Mouse (Mus musculus) midbrain, embryonic 16.5 days (tissue): ENCODE measurements at regions not wholly inside any gene's neighbourhood (a gene's known extent, or its start where the extent isn't known, plus 50 kb on each side); places are given as distances from the start of the nearest gene placed in this dataset.

ENCODE experiments used
- ATAC-seq: fragments of 200-750 bp; cut with Nextera tagmentation; 2 replicates; pipeline ENCODE4 v1.8.0; 2017; ENCODE audit warnings: moderate TSS enrichment
- H3K27ac ChIP-seq: fragments of 300-500 bp; sonication (generic); 2 replicates; pipeline ENCODE4 v1.5.1; 2014; ENCODE audit warnings: mild to moderate bottlenecking, low read length, mixed read lengths
- H3K27me3 ChIP-seq: fragments of 300-500 bp; sonication (generic); 2 replicates; pipeline ENCODE4 v1.6.1; 2014; ENCODE audit warnings: low read depth, low read length, mixed read lengths; ENCODE audit not compliant: control insufficient read depth, insufficient read depth
- H3K36me3 ChIP-seq: fragments of 300-500 bp; sonication (generic); 2 replicates; pipeline ENCODE4 v1.6.1; 2014; ENCODE audit warnings: mild to moderate bottlenecking, low read length, moderate library complexity, mixed read lengths; ENCODE audit not compliant: control insufficient read depth, insufficient read depth
- H3K4me1 ChIP-seq: fragments of 300-500 bp; sonication (generic); 2 replicates; pipeline ENCODE4 v1.6.1; 2014; ENCODE audit warnings: mild to moderate bottlenecking, low read length, mixed read lengths; ENCODE audit not compliant: control insufficient read depth, insufficient read depth
- H3K4me2 ChIP-seq: fragments of 300-500 bp; sonication (generic); 2 replicates; pipeline ENCODE4 v1.6.1; 2014; ENCODE audit warnings: mild to moderate bottlenecking, low read length, mixed read lengths
- H3K4me3 ChIP-seq: fragments of 300-500 bp; sonication (generic); 2 replicates; pipeline ENCODE4 v1.5.1; 2014; ENCODE audit warnings: low read depth, mild to moderate bottlenecking, low read length, moderate library complexity, mixed read lengths
- H3K9ac ChIP-seq: fragments of 300-500 bp; sonication (generic); 2 replicates; pipeline ENCODE4 v1.6.1; 2014; ENCODE audit warnings: low read depth, low read length, mixed read lengths
- H3K9me3 ChIP-seq: fragments of 300-500 bp; sonication (generic); replicated peaks from 2 replicates; pipeline ENCODE4 v1.6.1; 2014; ENCODE audit warnings: mild to moderate bottlenecking, low read length, mixed read lengths; ENCODE audit not compliant: control insufficient read depth, poor library complexity, severe bottlenecking
- WGBS: fragments of 180-500 bp; shearing (Covaris S2); extraction: QIAGEN DNeasy Blood & Tissue Kit; methylation state at CpG from one replicate; pipeline ENCODE4 v1.1.7; 2014; 5-methylcytosine and 5-hydroxymethylcytosine counted together

DNA sequence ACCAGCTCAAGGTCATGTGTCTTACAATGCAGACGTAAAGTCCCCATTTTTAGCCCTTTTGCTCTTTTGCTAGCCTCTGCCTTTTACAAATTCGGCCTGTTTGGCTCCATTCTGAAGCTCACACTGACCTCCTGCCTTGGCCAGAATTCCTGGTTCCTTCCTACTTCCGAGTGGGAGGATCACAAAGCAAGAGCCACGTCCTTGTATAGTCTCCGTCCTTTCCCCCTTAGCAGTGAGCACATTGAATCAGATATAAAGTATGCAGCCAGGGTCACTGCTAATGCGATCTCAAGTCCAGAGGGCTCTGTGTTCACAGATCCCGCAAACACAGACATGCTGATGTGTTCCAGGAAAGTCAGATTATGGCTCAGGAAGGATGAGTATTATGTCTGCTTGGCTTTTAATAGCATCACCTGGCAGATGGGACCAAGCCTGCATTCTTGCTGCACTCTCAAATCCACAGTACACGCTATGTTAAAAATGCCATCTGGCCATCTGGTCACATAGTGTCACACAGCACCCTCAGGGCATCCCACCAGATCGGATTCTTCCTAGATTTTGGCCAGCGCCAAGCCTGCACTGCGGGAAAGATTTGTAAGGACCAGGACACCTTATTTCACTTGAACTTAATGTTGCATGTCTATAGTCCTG lies 119.4 kb upstream of the Fmo9 start:
- WGBS, result 76% methylated on average over 11 of the region's 11 CpGs
- H3K9ac ChIP-seq, result no peak overlapping the region
- peaks cover 3% of the 10 kb centered on the region; the same call in 1 of the 2 replicates for H3K4me1 ChIP-seq
- no peak overlapping the region for H3K27ac ChIP-seq
- H3K9me3 ChIP-seq, result no peaks in the 10 kb centered on the region
- H3K27me3 ChIP-seq, result no peaks in the 10 kb centered on the region
- no peak overlapping the region for H3K4me3 ChIP-seq
- no peaks in the 10 kb centered on the region for H3K36me3 ChIP-seq
- no peak for ATAC-seq
- no peak overlapping the region for H3K4me2 ChIP-seq

DNA sequence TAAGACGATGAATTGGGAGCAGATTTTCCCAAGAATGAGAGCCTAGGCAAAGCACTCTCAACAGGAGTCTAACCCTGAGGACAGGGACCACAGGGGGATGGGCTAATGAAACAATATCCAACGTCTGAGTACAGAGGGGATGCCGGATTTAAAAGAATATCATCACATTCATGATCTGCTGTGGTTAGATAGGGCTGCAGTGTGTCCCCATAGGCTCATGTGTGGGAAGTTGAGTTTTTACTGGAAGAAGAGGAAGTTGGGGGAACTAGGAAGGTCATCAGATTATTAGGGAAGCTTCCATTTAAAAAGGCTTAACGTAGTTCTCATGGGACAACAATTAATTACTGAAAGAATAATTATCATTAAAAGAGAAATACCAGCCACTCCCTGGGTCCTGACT lies 120.3 kb upstream of the Fmo9 start:
- Histone ChIP-seq H3K4me1 (no peaks in the 10 kb centered on the region), H3K4me2 (no peak overlapping the region), H3K9ac (no peak overlapping the region), H3K27me3 (no peaks in the 10 kb centered on the region), H3K4me3 (no peak overlapping the region), H3K36me3 (no peaks in the 10 kb centered on the region), H3K27ac (no peak overlapping the region), H3K9me3 (no peaks in the 10 kb centered on the region)
- ATAC-seq, result no peak
- WGBS, result 49% methylated on average over 4 of the region's 4 CpGs

DNA sequence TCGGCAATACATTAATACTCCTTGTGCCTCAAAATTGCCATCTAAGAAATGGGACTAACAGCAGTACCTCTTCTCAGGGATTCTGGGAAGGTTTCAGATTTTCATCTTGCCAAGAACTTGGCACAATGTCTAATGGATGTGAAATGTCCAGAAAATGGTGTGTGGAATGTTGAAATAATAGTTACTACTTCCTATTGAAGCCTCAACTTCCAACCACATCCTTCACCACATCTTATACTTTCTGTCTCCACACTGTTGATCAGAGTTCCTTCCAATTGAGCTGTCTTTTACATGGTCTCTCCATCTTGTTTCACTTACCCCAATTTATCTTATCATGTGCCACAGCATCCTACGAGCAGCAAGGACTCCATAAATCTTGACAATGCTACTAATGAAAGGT lies 122.3 kb upstream of the Fmo9 start:
- H3K27me3 ChIP-seq, result no peaks in the 10 kb centered on the region
- H3K9ac ChIP-seq, result no peak overlapping the region

DNA sequence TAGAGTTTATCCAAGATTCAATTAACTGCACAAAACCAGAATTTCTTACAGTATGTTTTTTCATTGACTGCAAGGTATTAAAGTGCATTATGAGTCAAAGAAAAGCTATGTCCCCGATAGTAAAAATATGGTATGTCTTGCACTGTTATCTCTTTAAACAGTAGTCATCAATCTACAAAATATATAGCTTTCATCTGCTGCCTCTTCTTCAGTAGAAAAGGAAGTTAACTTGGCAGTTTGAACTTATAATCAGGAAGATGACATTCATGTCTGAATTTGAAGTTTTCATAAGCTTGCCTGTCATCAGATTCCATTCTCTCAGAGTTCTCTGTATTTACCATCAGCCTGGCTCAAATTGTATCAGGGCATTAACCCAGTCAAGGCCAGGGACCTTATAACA lies 122.7 kb upstream of the Fmo9 start:
- WGBS, result 98% methylated on average over 1 of the region's 1 CpGs
- no peak overlapping the region for H3K4me3 ChIP-seq
- no peak overlapping the region for H3K4me2 ChIP-seq
- H3K9ac ChIP-seq, result no peak overlapping the region
- no peaks in the 10 kb centered on the region for H3K27me3 ChIP-seq
- H3K9me3 ChIP-seq, result no peaks in the 10 kb centered on the region
- H3K27ac ChIP-seq, result no peak overlapping the region
- no peaks in the 10 kb centered on the region for H3K36me3 ChIP-seq
- no peak for ATAC-seq
- no peaks in the 10 kb centered on the region for H3K4me1 ChIP-seq

More for the DNA sequence above, 122.3 kb upstream of the Fmo9 start:
- H3K27ac ChIP-seq, result no peak overlapping the region
- WGBS, result 90% methylated on average over 2 of the region's 2 CpGs
- no peak for ATAC-seq
- no peak overlapping the region for H3K4me2 ChIP-seq
- no peaks in the 10 kb centered on the region for H3K4me1 ChIP-seq
- H3K4me3 ChIP-seq, result no peak overlapping the region
- no peaks in the 10 kb centered on the region for H3K9me3 ChIP-seq
- H3K36me3 ChIP-seq, result no peaks in the 10 kb centered on the region

DNA sequence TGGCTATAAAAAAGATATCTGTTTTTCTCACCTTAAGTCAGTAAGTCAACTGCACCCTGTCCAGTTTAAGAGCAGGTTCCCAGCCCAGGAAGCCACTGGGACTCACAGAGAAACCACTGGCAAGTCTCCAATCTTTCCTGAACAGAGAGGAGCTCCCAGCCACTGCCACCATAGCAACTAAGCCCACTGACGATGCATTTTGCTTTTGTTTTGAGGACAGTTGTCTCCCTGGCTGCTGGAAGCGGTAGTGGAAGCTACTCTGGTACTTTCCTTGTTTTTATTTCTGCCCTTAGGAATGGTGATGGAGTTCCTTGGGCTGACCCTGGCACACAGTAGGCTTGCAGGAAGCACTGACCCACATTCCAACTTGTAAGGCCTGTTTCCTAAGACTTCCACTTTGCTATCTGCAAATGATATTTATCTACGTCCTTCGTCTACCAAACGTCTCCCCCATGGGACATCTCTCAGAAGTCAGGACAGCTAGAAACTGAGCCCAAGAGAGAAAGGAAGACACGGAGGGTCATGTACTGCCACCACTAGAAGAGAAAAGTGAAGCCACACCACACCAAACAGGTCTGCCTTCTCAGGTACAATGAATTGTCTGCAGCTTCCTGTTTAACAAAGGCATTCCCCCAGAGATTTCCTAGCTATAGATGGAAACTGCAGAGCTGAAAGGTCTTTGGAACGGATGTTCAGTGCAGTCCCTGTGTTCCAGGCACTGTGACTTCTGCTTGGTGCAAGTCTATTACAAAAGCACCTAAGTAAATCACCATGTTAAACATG lies 125.7 kb upstream of the Fmo9 start:
- Histone ChIP-seq H3K27me3 (no peaks in the 10 kb centered on the region), H3K4me3 (no peak overlapping the region), H3K9ac (no peak overlapping the region), H3K27ac (no peak overlapping the region), H3K36me3 (no peaks in the 10 kb centered on the region), H3K4me1 (no peaks in the 10 kb centered on the region), H3K4me2 (no peak overlapping the region), H3K9me3 (no peaks in the 10 kb centered on the region)
- 57% methylated on average over 7 of the region's 7 CpGs for WGBS
- ATAC-seq, result no peak; the same call in 1 of the 2 replicates

DNA sequence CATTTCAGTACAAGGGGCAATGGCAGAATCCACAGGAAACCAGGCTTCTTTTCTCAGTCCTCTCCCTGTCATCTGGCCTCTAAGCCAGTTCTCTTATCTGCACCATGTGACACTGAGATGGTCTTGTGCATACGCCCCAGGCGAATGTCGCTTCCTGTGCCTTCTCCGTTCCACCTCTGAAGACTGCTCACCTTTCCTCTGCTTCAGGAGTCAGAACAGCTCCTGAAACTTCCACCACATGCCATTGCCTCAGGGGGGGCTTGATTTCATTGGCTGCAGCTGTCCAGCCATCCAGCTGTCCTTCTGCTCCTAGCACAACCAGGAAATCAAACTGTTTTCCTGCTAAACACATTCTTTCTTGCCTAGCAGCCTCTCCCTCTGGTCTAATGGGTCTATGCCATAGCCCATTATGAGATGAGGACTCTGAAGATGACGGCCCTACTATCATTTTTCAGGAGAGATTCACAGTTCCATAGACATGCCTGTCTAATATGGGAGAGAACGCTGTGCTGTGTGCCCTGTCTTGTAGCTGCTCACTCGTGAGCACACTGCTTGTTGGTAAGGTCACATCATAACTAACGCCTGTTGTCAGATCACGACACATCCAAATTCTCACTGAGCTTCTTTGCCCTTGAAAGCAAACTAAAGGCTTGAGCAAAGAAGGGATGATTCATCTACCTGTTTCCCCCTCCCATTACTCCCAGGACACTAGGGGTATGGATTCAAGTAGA lies 129.9 kb upstream of the Fmo9 start:
- ATAC-seq, result no peak
- 91% methylated on average over 9 of the region's 9 CpGs for WGBS

DNA sequence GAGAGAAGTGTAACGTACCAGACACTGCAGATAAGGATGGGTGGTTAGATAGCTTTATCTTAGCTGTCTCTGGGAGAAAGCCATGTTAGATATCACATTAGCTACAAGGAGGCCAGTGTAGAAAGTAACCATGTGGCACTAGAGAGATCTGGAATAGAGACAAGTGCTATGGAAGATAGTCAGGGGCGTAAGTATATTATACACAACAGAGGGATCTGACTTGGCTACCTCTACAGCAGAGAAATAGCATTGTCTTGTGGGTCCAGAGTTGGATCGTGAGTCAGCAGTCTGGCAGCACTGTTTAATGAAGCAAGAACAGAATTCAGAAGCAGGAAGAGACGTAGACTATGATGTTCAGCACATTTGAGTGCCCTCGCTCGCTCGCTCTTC lies 130.4 kb upstream of the Fmo9 start:
- H3K4me2 ChIP-seq, result no peak overlapping the region
- no peaks in the 10 kb centered on the region for H3K4me1 ChIP-seq
- H3K4me3 ChIP-seq, result no peak overlapping the region
- H3K36me3 ChIP-seq, result no peaks in the 10 kb centered on the region
- 87% methylated on average over 7 of the region's 7 CpGs for WGBS
- ATAC-seq, result no peak
- no peak overlapping the region for H3K27ac ChIP-seq
- H3K9ac ChIP-seq, result no peak overlapping the region
- H3K27me3 ChIP-seq, result no peaks in the 10 kb centered on the region
- no peaks in the 10 kb centered on the region for H3K9me3 ChIP-seq

More for the DNA sequence above, 129.9 kb upstream of the Fmo9 start:
- no peaks in the 10 kb centered on the region for H3K4me1 ChIP-seq
- H3K27me3 ChIP-seq, result no peaks in the 10 kb centered on the region
- H3K27ac ChIP-seq, result no peak overlapping the region
- no peaks in the 10 kb centered on the region for H3K36me3 ChIP-seq
- H3K9ac ChIP-seq, result no peak overlapping the region
- H3K4me2 ChIP-seq, result no peak overlapping the region
- no peak overlapping the region for H3K4me3 ChIP-seq
- H3K9me3 ChIP-seq, result no peaks in the 10 kb centered on the region

DNA sequence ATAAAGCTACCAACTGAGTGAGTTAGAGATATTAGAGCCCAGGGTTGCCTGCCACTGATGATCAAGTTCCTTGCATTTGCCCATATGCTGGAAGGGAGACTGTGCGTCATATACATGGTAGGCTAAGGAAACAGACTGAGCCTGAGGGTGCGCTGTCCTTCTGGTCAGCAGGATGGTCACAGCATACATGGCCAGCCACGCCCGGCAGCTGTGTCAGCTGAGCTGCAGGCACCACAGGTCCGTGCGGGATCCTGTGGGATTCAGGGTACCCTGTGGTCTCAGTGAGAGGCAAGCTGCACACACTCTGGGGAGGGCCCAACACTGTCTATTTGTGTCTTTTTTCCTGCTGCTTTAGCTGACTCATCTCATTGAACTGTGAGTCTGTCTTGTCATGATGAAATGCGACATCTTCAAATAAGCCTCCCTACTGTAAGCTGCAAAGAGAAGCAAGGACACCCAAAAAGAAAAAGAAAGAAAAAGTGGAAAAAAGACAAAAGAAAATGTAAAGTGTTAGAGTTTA lies 131.3 kb upstream of the Fmo9 start:
- ATAC-seq, result no peak
- H3K4me1 ChIP-seq, result no peaks in the 10 kb centered on the region
- H3K36me3 ChIP-seq, result no peaks in the 10 kb centered on the region
- H3K27ac ChIP-seq, result no peak overlapping the region
- H3K9ac ChIP-seq, result no peak overlapping the region
- H3K4me3 ChIP-seq, result no peak overlapping the region
- 86% methylated on average over 7 of the region's 7 CpGs for WGBS
- H3K27me3 ChIP-seq, result no peaks in the 10 kb centered on the region
- H3K4me2 ChIP-seq, result no peak overlapping the region
- H3K9me3 ChIP-seq, result no peaks in the 10 kb centered on the region

DNA sequence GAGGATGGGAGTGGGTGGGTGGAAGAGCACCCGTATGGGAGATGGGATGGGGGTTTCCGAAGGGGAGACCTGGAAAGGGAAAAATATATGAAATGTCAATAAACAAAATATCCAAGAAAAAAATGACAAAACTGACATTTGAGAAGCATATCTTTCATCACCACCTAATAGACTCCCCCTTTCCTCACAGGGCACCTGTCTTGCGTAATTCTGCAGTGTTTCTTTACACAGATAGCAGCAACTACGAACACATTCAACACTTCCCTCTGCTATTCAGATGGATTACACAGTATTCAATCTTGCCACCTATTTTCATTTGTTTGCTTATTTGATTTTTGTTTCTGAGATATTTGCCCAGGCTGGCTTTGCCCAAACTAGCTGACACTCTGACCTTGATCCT lies 136.3 kb upstream of the Fmo9 start:
- 91% methylated on average over 4 of the region's 4 CpGs for WGBS
- H3K27me3 ChIP-seq, result no peaks in the 10 kb centered on the region
- H3K36me3 ChIP-seq, result no peaks in the 10 kb centered on the region
- H3K4me2 ChIP-seq, result no peak overlapping the region
- H3K9ac ChIP-seq, result no peak overlapping the region
- no peak overlapping the region for H3K27ac ChIP-seq
- no peaks in the 10 kb centered on the region for H3K4me1 ChIP-seq
- no peak overlapping the region for H3K4me3 ChIP-seq
- no peak for ATAC-seq
- H3K9me3 ChIP-seq, result no peaks in the 10 kb centered on the region
